Mouse (Mus musculus): Measurements from ENCODE around the gene Gm3336. TPM values are rescaled to one million over a fixed set of nuclear protein-coding genes. Genes with fewer than 3 reads are reported as not detected.

Gene Gm3336
- polyA plus RNA-seq, 1 experiment from 2014 or later = not detected

GRCm38 (mm10) chr8:70737705-70738104, 19.4 kb downstream of the Gm3336 start:
- DNase-seq (ENCODE audit: low spot score) = no peak
- WGBS = 56% methylated on average over 5 of the region's 5 CpGs
- no peak overlapping the region for H3K9ac ChIP-seq (ENCODE audit: low read length)
- no peak for ATAC-seq
- no peaks in the 10 kb centered on the region for H3K36me3 ChIP-seq (ENCODE audit: control insufficient read depth, insufficient read depth, low read length)
- no peak overlapping the region for H3K27ac ChIP-seq (ENCODE audit: low read depth, low read length)
- no peak overlapping the region for H3K4me2 ChIP-seq (ENCODE audit: low read length)
- H3K9me3 ChIP-seq (replicated peaks; ENCODE audit: control insufficient read depth, low read length) = no peaks in the 10 kb centered on the region
- H3K4me1 ChIP-seq (ENCODE audit: control insufficient read depth, insufficient read depth, low read length) = no peaks in the 10 kb centered on the region
- H3K27me3 ChIP-seq (replicated peaks; ENCODE audit: control insufficient read depth, insufficient read depth, low read length) = peaks cover 11% of the 10 kb centered on the region
- no peak overlapping the region for H3K4me3 ChIP-seq (ENCODE audit: low read depth, low read length)

GRCm38 (mm10) chr8:70738211-70738610, 19.9 kb downstream of the Gm3336 start:
- 79% methylated on average over 3 of the region's 3 CpGs for WGBS
- Histone ChIP-seq H3K4me3 (ENCODE audit: low read depth, low read length) (no peak overlapping the region), H3K9ac (ENCODE audit: low read length) (no peak overlapping the region), H3K27me3 (replicated peaks; ENCODE audit: control insufficient read depth, insufficient read depth, low read length) (peaks cover 16% of the 10 kb centered on the region), H3K36me3 (ENCODE audit: control insufficient read depth, insufficient read depth, low read length) (no peaks in the 10 kb centered on the region), H3K4me1 (ENCODE audit: control insufficient read depth, insufficient read depth, low read length) (peaks cover 3% of the 10 kb centered on the region; the same call in 1 of the 2 replicates), H3K4me2 (ENCODE audit: low read length) (no peak overlapping the region), H3K27ac (ENCODE audit: low read depth, low read length) (no peak overlapping the region), H3K9me3 (replicated peaks; ENCODE audit: control insufficient read depth, low read length) (no peaks in the 10 kb centered on the region)
- ATAC-seq (no peak), DNase-seq (ENCODE audit: low spot score) (no peak)

GRCm38 (mm10) chr8:70741661-70742060, 23.3 kb downstream of the Gm3336 start:
- ATAC-seq = no peak
- Histone ChIP-seq H3K36me3 (ENCODE audit: control insufficient read depth, insufficient read depth, low read length) (no peaks in the 10 kb centered on the region), H3K9ac (ENCODE audit: low read length) (no peak overlapping the region), H3K9me3 (replicated peaks; ENCODE audit: control insufficient read depth, low read length) (no peaks in the 10 kb centered on the region), H3K4me1 (ENCODE audit: control insufficient read depth, insufficient read depth, low read length) (peaks cover 3% of the 10 kb centered on the region; the same call in 1 of the 2 replicates), H3K4me2 (ENCODE audit: low read length) (no peak overlapping the region), H3K27ac (ENCODE audit: low read depth, low read length) (no peak overlapping the region), H3K27me3 (replicated peaks; ENCODE audit: control insufficient read depth, insufficient read depth, low read length) (peaks cover 45% of the 10 kb centered on the region), H3K4me3 (ENCODE audit: low read depth, low read length) (no peak overlapping the region)
- 60% methylated on average over 5 of the region's 5 CpGs for WGBS
- no peak for DNase-seq (ENCODE audit: low spot score)

- no peak overlapping the region for H3K4me2 ChIP-seq (ENCODE audit: low read length)
- DNase-seq (ENCODE audit: low spot score) (no peak), ATAC-seq (no peak)
- peaks cover 3% of the 10 kb centered on the region; the same call in 1 of the 2 replicates for H3K4me1 ChIP-seq (ENCODE audit: control insufficient read depth, insufficient read depth, low read length)
- no peak overlapping the region for H3K27ac ChIP-seq (ENCODE audit: low read depth, low read length)
- H3K9me3 ChIP-seq (replicated peaks; ENCODE audit: control insufficient read depth, low read length) = no peaks in the 10 kb centered on the region
- H3K36me3 ChIP-seq (ENCODE audit: control insufficient read depth, insufficient read depth, low read length) = no peaks in the 10 kb centered on the region
- H3K9ac ChIP-seq (ENCODE audit: low read length) = no peak overlapping the region
- WGBS = 72% methylated on average over 11 of the region's 11 CpGs
- peaks cover 47% of the 10 kb centered on the region for H3K27me3 ChIP-seq (replicated peaks; ENCODE audit: control insufficient read depth, insufficient read depth, low read length)
- H3K4me3 ChIP-seq (ENCODE audit: low read depth, low read length) = no peak overlapping the region
Observed at GRCm38 (mm10) chr8:70742176-70742575, 23.8 kb downstream of the Gm3336 start.

GRCm38 (mm10) chr8:70742981-70743655, 24.8 kb downstream of the Gm3336 start:
- Histone ChIP-seq H3K27ac (ENCODE audit: low read depth, low read length) (no peak overlapping the region), H3K36me3 (ENCODE audit: control insufficient read depth, insufficient read depth, low read length) (no peaks in the 10 kb centered on the region), H3K27me3 (replicated peaks; ENCODE audit: control insufficient read depth, insufficient read depth, low read length) (peaks cover 49% of the 10 kb centered on the region), H3K4me1 (ENCODE audit: control insufficient read depth, insufficient read depth, low read length) (peaks cover 3% of the 10 kb centered on the region; the same call in 1 of the 2 replicates), H3K9ac (ENCODE audit: low read length) (peak overlapping the region; percentile 41; the same call in 1 of the 2 replicates), H3K4me2 (ENCODE audit: low read length) (peak overlapping the region; percentile 48), H3K9me3 (replicated peaks; ENCODE audit: control insufficient read depth, low read length) (no peaks in the 10 kb centered on the region), H3K4me3 (ENCODE audit: low read depth, low read length) (peak overlapping the region; percentile 8; the same call in 1 of the 2 replicates)
- WGBS = 2% methylated on average over 38 of the region's 38 CpGs
- DNase-seq (ENCODE audit: low spot score) (no peak), ATAC-seq (no peak; the same call in 1 of the 2 replicates)

GRCm38 (mm10) chr8:70743656-70744590, 25.6 kb downstream of the Gm3336 start:
- WGBS = 4% methylated on average over 48 of the region's 48 CpGs
- Histone ChIP-seq H3K4me1 (ENCODE audit: control insufficient read depth, insufficient read depth, low read length) (peaks cover 3% of the 10 kb centered on the region; the same call in 1 of the 2 replicates), H3K36me3 (ENCODE audit: control insufficient read depth, insufficient read depth, low read length) (no peaks in the 10 kb centered on the region), H3K9ac (ENCODE audit: low read length) (peak overlapping the region; percentile 41; the same call in 1 of the 2 replicates), H3K4me2 (ENCODE audit: low read length) (peak overlapping the region; percentile 48), H3K27ac (ENCODE audit: low read depth, low read length) (no peak overlapping the region), H3K27me3 (replicated peaks; ENCODE audit: control insufficient read depth, insufficient read depth, low read length) (peaks cover 49% of the 10 kb centered on the region), H3K9me3 (replicated peaks; ENCODE audit: control insufficient read depth, low read length) (no peaks in the 10 kb centered on the region), H3K4me3 (ENCODE audit: low read depth, low read length) (peak overlapping the region; percentile 21)
- DNase-seq (ENCODE audit: low spot score) = peak; percentile 72
- ATAC-seq = 0 out of 2 replicates have a peak, but pooled peaks have one; percentile 33

GRCm38 (mm10) chr8:70744806-70745205, 26.5 kb downstream of the Gm3336 start:
- H3K4me3 ChIP-seq (ENCODE audit: low read depth, low read length) = no peak overlapping the region
- peaks cover 49% of the 10 kb centered on the region for H3K27me3 ChIP-seq (replicated peaks; ENCODE audit: control insufficient read depth, insufficient read depth, low read length)
- H3K9ac ChIP-seq (ENCODE audit: low read length) = no peak overlapping the region
- DNase-seq (ENCODE audit: low spot score) (no peak), ATAC-seq (no peak)
- H3K4me2 ChIP-seq (ENCODE audit: low read length) = no peak overlapping the region
- H3K4me1 ChIP-seq (ENCODE audit: control insufficient read depth, insufficient read depth, low read length) = peaks cover 3% of the 10 kb centered on the region; the same call in 1 of the 2 replicates
- no peaks in the 10 kb centered on the region for H3K36me3 ChIP-seq (ENCODE audit: control insufficient read depth, insufficient read depth, low read length)
- H3K9me3 ChIP-seq (replicated peaks; ENCODE audit: control insufficient read depth, low read length) = no peaks in the 10 kb centered on the region
- H3K27ac ChIP-seq (ENCODE audit: low read depth, low read length) = no peak overlapping the region
- WGBS = 59% methylated on average over 11 of the region's 11 CpGs

- DNase-seq (ENCODE audit: low spot score) (no peak), ATAC-seq (no peak)
- 60% methylated on average over 19 of the region's 19 CpGs for WGBS
- Histone ChIP-seq H3K27ac (ENCODE audit: low read depth, low read length) (no peak overlapping the region), H3K4me1 (ENCODE audit: control insufficient read depth, insufficient read depth, low read length) (peaks cover 3% of the 10 kb centered on the region; the same call in 1 of the 2 replicates), H3K4me2 (ENCODE audit: low read length) (no peak overlapping the region), H3K36me3 (ENCODE audit: control insufficient read depth, insufficient read depth, low read length) (no peaks in the 10 kb centered on the region), H3K4me3 (ENCODE audit: low read depth, low read length) (no peak overlapping the region), H3K9ac (ENCODE audit: low read length) (no peak overlapping the region), H3K9me3 (replicated peaks; ENCODE audit: control insufficient read depth, low read length) (no peaks in the 10 kb centered on the region), H3K27me3 (replicated peaks; ENCODE audit: control insufficient read depth, insufficient read depth, low read length) (peaks cover 49% of the 10 kb centered on the region)
Observed at GRCm38 (mm10) chr8:70745691-70746220, 27.4 kb downstream of the Gm3336 start.

Data from forebrain, embryonic 14.5 days (tissue).